Mouse (Mus musculus) spleen, postnatal 10 days (tissue): ENCODE measurements around the gene Gpc5.

Experiments
- DNase-seq, 2 experiments: peaks; one replicate each; pipeline ENCODE4 v3.0.0; 2021 to 2022; ENCODE audit warnings: low spot score in 2 of 2

Gene Gpc5

DNA sequence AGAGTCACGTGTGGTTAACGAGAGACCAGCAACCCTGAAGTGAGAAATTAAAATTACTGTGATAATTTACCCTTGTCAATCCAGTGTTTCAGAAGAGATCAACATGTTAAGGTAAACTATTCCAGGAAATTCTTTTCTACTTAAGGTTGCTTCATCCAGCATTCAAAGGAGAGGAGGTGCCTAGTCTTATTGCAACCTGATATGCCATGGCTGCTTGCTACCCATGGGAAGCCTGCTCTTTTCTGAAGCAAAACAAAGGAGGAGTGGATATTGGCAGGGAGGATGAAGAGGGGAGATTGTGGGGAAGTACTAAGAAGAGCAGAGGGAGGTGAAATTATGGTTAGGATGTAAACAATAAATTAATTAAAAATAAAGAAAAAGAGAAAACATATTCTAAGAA lies 15.5 kb downstream of the Gpc5 start:
- no peak for DNase-seq

DNA sequence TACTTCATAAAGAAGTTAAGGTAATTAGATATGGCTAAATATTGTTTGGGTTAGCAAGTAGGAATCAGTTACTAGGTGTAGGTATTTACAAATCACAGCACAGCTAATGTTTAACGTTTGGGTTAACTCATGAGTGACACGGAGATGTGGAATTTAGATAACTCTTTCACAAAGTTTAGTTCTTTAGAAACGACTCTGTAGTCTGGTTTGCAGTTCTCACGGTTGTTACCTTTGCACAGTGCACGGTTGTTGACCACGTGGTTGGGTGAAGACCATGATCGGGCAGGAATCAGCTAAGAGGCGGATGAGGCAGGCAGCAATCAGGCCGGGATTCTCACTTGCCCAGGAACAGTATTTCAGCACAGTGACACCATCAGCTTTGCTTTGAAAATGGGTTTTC lies 26.6 kb downstream of the Gpc5 start:
- DNase-seq: no peak

DNA sequence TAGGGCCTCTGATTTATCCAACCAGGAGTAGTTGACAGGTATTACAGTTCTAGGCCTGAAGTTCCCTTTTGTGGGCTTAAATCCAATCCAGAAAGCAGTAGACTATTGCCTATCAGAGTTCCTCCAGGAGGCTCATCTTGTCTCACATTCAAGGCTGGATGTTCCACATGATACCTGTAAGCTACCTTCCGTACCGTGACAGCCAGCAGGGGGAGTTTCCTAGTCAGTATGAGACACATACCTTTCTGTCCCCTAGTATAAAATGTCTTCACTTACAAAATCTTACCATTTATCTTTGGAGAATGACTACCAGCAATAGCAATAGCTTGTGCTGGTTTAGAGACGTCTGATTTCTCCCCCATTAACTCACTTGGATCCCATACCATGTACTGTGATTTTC lies 56.8 kb downstream of the Gpc5 start:
- no peak for DNase-seq

DNA sequence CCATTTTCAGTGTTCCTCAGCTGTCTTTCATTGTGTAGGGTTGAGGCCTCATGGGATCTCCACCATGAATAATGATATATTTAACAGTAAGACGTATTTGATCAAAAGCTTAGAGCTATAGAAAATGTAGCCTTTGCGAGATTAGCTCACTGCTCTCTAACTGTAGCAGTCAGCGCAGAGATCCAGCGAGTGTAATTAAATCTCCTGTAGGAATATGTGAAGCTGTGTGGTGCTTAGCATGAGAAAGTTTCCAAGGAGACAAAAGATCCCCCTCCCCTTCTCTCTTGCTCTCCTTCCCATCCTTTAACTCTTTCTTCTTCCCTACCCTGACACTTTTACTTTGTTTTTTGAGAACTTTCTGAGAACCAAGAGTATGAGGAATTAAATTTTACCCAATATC lies 64.6 kb downstream of the Gpc5 start:
- no peak for DNase-seq

DNA sequence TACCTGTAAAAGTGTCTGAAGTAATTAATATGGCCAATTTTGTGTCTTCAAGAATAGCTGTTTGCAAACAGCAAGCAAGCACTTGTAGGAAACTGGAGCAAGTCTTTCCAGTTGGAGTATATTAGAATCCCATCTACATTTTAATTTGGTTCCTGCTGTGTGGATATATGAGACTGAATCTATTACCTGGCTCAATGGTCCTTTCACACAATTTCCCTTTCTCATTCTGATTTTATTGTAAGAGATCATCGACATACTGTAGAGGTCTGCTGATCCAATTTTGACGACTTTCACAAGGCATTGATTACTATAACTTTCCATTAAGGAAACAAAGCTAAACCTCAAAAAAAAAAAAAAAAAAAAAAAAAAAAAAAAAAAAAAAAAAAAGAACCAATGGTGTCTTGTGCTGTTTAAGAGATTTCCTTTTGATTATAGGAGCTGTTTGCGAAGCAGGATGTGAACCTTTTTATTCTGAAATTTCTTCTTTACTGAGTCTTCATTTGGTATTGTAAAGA lies 85.4 kb downstream of the Gpc5 start:
- DNase-seq: no peak

DNA sequence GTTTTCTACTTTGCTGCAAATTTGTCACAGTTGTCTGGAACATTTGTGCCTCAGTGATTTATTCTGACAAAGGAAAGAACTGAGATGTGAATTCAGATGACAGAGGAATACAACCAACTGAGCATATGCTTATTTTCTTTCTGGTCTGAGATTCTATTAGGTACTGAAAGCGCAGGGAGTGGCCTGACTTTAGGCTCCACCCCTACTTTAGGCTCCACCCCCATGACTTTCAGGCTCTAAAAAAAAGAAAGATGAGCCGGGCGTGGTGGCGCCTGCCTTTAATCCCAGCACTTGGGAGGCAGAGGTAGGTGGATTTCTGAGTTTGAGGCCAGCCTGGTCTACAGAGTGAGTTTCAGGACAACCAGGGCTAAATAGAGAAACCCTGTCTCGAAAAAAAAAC lies 87.9 kb downstream of the Gpc5 start:
- DNase-seq: no peak

DNA sequence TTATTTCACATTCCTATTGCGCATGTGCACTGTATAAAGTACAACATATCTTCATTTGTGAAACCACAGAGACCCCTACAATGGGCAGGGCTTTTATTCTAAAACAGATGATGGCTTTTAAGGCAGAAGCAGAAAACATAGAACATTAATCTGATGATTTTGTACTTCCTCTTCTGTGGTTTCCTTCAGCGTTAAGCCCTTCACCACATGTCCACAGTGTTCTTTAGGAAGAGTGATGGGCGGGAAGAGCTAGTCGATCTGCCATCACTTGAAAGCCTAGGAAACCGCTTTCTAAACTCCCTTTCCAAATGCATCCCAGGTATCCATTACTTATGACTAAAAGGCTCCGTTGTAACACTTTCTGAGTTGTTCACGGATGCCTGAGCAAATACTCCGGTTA lies 96.2 kb downstream of the Gpc5 start:
- no peak for DNase-seq

DNA sequence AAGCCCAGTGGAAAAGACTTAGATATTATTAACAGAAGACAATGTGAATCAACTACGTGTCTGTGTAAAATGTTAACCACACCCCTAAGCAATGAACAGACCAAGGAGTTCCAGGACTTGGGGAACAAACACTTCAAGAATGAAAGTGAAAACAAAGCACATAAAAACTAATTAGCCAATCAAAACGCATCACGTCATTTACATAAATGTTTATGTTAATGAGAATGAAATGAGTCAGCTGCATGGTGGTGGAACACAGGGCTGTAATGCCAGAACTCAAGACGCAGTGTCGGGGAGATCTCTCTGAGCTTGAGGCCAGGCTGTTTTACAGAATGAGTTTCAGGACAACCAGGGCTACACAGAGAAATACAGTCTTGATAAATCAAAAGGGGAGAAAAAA lies 136.1 kb downstream of the Gpc5 start:
- DNase-seq: no peak

DNA sequence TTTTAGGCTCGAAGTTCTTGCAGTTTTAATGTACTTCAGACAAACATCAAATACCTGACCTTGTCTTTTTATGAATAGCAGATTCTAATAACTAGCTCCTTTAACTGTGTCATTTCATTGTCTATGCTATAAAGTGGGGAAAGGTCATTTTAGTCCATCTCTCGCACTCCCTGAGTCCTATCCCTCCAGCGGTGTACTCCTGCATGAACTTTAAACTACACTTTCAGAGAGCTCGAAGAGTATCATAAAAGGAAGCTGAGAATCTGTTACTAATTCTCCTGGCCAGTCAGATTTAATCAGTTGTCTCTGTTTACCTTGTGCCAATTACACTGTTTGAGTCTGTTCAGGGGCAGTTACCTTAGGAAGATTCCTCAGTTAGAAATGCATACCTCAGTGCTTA lies 144.4 kb downstream of the Gpc5 start:
- DNase-seq: no peak

DNA sequence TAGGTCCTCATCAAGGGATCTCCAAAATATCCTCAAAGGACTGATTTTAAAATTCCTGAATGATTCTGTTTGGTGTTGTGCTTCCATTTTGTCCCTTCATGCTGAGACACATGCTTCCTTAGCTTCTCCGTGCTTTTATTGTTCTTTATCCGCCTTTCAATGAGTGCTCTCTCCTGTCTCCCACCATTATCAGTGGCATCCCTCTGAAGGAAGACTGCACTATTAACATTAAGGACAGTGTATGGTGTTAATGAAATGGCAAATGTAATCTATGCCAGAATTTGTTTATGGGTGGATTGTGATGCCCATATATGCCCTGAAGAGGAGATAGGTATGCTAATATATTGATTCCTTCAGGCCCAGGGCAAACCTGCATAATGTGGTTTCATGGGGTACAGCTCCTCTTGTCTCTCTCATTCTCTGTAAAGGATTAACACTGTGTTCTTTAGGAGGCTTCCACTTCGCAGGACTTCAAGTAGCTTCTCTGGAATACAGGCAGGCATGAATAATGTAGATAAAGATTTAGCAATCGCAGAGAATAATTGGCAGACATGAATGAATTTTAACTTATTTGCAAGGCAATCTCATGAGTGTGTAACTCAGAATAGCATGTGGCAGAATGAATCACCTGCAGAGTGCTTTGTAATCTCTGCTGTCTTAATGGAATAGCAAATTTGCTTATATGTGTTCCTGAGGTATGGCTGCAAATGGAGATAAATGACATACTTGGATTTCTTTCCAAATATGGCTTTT lies 148.8 kb downstream of the Gpc5 start:
- no peak for DNase-seq

DNA sequence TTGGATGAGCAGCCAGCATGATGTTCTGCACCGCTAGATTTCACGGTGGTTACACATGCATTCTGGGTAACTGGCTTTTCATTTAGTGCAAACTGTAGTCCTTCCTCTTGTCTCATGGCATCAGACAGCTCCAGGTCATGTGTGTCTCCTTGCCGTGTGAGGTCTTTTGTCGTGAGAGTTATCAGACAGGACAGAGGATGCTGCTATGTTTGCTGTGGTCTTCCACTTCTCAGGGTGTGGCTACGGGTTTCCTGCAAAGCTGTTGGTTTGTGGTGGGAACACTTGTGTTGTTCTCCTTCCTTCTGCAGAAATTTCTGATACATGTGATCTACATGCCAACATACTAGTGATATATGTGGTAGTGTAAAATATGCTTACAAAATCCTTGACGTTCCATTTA lies 158.5 kb downstream of the Gpc5 start:
- DNase-seq: no peak

DNA sequence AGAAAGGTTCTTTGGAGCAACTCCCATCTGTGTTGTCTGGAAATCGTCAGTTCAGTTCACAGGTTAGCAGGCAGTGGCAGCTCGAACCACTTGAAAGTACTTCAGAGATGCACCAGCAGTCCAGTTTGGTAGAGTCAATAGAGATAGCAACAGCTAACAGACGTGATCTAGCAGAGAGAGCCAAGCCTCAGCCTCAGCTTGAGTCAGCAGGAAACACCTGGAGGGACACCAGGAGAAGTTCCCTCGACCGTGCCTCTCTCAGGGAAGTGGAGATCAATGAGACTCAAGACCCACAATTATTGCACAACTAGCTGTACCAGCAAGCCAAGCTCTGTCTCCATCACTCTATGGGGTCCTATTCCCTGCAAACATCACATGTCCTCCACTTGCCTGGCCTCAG lies 159.8 kb downstream of the Gpc5 start:
- DNase-seq: no peak

DNA sequence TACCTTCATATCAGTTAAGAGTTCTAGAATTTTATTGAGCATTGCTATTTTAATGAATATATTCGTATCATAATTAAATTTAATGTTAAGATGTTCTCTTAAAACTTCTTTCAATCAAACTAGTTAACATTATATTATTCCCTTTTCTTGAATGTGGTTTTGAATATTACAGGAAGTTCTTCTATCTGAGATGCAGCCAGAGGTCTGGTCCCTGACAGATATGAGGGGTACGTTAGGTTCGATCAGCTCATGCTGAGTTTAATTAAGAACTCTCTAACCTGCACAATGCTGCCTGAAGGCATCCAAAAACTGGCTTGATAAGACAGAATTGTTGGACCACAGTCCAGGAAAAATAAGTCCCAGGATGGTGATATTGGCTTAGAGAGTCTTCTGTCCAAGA lies 161.1 kb downstream of the Gpc5 start:
- no peak for DNase-seq

DNA sequence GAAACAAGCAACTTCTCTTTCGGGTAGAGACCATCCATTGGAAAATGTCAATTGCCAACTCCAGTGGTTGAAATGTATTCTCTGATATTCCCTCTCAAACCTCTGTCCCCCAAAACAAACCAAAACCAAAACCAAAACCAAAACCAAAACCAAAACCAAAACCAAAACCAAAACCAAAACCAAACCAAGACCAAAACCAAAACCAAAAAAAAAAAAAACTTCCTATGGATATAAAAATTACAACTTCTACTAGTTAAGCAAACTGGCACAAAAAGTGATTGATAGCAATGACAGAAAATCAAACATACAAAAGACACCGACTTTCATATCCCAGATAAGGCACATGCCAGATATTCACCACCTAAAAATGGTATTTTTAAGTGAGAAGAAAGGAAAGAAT lies 161.7 kb downstream of the Gpc5 start:
- no peak for DNase-seq

DNA sequence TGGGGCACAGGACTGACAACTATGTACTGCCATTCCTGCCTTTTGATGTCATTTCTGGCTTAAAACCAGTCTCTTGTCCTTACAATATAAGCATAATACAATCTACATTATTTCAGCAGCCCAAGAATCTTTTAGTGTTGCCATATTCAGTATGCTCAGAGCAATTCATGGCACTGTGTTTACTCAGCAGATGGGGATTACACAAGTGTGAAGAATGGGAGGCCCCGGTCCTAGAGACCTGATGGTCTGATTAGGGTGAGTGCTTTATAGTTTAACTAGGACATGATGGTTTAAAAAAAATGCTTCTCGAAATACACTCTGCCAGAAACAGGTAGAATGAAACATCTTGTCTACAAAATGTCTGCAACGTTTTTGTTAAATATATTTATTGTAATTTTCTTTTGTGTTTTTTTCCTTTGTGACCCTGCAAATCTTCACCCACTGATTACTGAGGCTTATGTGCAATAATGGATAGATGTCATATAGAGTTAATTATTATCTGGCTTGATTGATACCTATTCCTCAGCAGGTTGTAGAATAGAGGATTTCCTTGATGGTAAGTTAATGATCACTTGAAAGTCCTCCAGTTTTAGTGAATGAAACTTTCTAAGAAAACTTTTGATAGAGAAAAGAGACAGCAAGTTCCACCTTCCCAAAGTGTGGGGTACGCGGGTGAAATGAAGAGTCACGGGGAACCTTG lies 177.8 kb downstream of the Gpc5 start:
- no peak for DNase-seq

DNA sequence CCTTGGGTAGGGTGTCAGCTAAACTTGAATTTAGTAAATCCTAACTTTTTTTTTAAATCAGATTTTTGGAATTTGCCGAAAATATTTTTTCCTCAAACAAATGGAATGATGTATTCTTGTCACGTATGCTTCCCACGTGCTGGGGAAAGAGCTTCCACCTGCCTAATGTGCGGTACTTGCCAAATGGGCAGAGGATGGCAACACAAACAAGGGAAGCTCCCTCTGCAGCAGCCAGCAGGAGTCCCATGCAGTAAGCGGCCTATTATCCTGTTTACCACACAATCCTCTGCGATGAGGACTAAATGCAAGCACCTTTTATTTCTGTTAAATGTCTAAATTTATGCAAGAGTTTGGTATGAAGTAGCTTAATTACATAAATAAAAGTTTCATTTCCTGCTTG lies 178.4 kb downstream of the Gpc5 start:
- no peak for DNase-seq

DNA sequence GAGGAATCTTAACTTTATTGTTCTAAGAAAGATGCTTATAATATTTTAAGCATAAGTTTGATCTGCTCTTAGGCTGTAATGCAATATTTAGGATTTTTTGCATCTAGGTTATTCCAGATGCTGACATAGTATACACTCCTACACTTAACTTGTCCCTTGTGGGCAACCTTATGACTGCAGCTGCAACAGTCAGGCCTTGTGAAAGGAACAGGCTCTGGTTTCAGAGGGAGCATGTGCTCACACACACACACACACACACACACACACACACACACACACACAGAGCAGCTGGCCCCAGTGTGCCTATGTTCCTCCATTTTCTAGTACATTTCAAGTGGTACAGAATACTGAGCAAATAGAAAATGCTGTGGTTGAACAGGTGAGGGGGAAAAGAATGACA lies 190.8 kb downstream of the Gpc5 start:
- no peak for DNase-seq

DNA sequence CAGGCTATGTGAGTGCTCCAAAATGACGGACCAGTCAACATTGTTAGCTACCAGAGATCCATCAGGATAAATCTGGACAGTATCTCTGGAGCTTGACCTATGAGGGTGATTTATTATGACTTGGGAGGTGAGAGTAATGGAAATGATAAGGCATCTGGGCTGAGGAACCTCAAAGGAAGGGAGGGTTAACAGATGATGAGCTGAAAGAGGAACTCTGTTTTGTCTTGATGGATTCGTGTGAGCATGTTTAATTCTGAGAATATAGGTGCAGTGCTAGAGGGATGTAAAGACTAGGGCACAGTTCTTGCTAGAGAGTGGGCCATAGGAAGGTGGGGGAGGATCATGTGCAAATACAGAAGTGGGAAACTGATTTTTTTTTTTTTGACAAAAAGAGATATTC lies 232.2 kb downstream of the Gpc5 start:
- no peak for DNase-seq

DNA sequence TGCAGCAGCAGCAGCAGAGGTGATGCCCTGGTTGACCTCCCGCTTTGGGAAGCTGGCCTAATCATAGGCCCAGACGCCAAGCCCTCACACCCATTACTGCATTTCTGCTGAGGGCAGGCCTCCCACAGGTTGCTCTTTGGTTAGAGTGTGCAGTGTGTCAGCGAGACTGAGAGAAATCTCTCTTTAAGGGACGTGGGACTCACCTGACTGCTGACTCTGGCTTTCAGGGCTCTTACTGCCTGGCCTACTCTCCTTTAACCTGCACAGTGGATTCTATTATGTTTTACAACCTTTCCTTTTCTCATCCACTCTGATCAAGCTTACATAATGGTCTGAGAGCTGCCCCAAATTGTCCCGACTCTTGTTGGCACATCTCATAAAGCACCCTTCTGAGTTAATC lies 234.4 kb downstream of the Gpc5 start:
- DNase-seq: no peak

DNA sequence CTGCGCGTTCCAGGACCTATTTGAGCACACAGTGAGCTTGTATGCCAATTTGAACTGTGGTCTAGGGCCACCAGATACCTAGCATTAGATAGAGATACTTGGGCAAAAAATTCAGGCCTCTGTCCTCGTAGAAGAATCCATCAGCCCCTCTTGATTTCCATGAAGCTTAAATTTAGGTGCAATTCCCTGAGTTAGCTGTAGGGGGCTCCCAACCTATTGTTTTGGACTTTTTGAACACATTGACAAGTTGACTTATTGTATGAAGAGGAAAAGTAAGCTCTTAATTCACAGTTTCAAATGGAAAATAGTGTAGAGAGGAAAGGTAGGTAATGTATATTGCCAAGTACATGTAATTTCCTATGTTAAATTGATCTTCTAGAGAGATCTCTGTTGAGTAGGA lies 247.1 kb downstream of the Gpc5 start:
- no peak for DNase-seq

DNA sequence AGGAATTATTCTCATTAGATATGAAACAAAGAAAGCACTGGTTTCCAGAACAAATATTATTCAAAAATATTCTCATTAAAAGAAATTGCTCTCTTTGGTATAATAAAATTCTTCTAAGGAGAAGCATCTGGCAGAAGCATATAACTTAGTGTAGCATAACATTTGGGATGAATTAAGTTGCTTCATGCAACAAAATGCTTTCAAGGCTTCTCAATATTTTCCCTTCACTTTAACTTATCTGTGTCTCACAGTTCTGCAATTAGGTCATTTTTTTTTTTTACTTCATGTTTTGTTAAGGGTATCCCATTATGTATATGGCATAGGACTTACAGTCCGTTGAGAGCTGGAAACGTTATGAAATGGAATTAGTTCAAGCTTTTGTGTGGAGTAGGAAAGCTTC lies 250.6 kb downstream of the Gpc5 start:
- DNase-seq: no peak

DNA sequence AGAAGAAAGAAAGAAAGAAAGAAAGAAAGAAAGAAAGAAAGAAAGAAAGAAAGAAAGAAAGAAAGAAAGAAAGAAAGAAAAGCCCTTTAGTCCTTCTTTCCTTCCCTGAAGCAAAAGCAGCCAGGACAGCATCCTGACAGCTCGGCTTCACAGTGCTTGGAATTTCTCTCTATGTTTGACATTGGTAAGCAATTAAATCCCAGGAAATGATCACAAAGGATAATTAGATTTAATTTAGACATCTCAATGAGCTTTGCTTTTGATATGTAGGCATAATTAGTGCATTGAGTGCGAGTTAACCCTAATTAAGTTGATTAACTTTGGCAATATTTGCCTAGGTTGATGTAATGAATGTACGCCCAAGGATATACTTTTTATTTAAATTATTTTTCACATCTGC lies 257.4 kb downstream of the Gpc5 start:
- DNase-seq: no peak

DNA sequence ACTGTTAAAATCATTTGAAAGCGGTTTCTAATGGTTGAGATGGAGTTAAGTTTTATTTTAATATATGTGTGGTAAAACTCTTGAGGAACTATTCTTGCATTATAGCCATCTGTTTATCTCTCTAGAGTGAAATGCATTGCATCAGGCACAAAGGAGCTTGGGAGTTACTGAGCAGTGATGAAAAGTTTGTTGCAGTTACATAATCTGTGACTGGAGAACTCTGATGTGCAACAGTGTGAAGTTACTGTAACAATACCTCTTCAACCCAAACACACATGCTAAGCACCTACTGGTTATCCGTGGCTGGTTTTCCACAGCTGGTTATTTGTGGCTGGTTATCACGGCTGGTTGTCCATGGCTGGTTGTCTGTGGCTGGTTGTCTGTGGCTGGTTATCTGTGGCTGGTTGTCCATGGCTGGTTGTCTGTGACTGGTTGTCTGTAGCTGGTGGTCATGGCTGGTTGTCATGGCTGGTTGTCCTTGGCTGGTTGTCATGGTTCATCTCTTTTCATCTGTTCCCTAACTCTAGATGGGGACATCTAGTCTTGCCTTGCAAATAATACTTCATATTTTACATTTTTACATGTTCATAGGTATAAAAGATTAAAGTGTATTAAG lies 273.4 kb downstream of the Gpc5 start:
- no peak for DNase-seq
